Mouse (Mus musculus) testis, adult 2 months (tissue): ENCODE data around the gene Lmtk2.

Source experiments
- CTCF ChIP-seq: fragments of 200-500 bp; IDR thresholded peaks from 2 replicates; pipeline ENCODE4 v1.5.1; 2012; ENCODE audit warnings: low read depth, mild to moderate bottlenecking, inconsistent platforms, low read length, moderate library complexity; ENCODE audit not compliant: control insufficient read depth, insufficient read depth, insufficient replicate concordance
- POLR2A ChIP-seq: fragments of 200-500 bp; IDR thresholded peaks from 2 replicates; pipeline ENCODE4 v1.6.1; 2012; ENCODE audit warnings: low read depth, mild to moderate bottlenecking, inconsistent platforms, low read length, moderate library complexity; ENCODE audit not compliant: control insufficient read depth

DNA sequence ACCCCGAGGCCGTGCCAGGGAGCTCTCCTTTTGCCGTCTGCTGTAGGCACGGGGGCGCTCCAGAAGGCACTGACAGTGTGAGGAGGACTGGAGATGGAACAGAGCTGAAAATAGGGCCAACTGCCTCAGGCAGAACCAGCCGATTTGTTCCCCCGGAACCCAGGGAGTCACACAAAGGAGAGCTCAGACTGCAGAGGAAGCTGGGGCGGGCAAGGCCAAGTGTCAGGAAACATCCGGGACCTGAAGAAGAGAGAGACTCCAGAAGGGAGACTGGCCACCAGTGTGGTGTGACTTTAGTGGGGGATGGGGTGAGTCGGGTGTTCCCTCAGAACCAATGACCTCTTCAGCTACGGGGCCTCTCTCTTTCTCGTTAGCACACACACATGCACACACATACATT is 119.1 kb downstream of the Lmtk2 start:
- TF ChIP-seq POLR2A (no peak), CTCF (no peak)
